Mouse (Mus musculus) gastrocnemius, postnatal 36 days (tissue): Measurements from ENCODE around the gene Ubr1. TPM values are rescaled to one million over a fixed set of nuclear protein-coding genes. Genes with fewer than 3 reads are reported as not detected.

Experiments
- DNase-seq, 2 experiments: peaks; one replicate each; pipeline ENCODE4 v3.0.0; 2022
- intact Hi-C: fragments of 180-260 bp; cut with DNase I; formaldehyde crosslinking; loops from one replicate; pipeline ENCODE4 v1.15.1; 2025
- microRNA-seq, 2 experiments: library from miRNA; unstranded; fragments of <30 nt; microRNA quantifications; one replicate each; pipeline ENCODE4 v1.2.0; 2021
- total RNA-seq, 2 experiments: library from RNA; stranded (reverse); gene quantifications; 2 replicates each; pipeline ENCODE4 v1.2.3; 2021

Gene Ubr1
- total RNA-seq, 2 experiments from 2014 or later, result 20.1 to 26.0 TPM

GRCm38 (mm10) chr2:120866561-120866960, 104.0 kb downstream of the Ubr1 start:
- DNase-seq, result no peak
- intact Hi-C loops, result loop anchor here (10.0 kb wide), 2 partner anchors 132 to 382 kb away; no protein-coding TSS in a partner anchor

GRCm38 (mm10) chr2:120863389-120863788, 107.1 kb downstream of the Ubr1 start:
- intact Hi-C loops, result loop anchor here (10.0 kb wide), 2 partner anchors 129 to 379 kb away; no protein-coding TSS in a partner anchor
- no peak for DNase-seq

- intact Hi-C loops, result loop anchor here (1.0 to 10.0 kb wide), 3 partner anchors 30 to 376 kb away; no protein-coding TSS in a partner anchor
- no peak for DNase-seq
These were observed 109.8 kb downstream of the Ubr1 start for GRCm38 (mm10) chr2:120860699-120861098.

- intact Hi-C loops, result no loop called here
- no peak for DNase-seq
These were observed 112.4 kb downstream of the Ubr1 start for GRCm38 (mm10) chr2:120858131-120858530.

GRCm38 (mm10) chr2:120853151-120853550, 117.4 kb downstream of the Ubr1 start:
- intact Hi-C loops, result no loop called here
- no peak for DNase-seq

GRCm38 (mm10) chr2:120852626-120853025, 117.9 kb downstream of the Ubr1 start:
- DNase-seq, result no peak
- intact Hi-C loops, result no loop called here

- intact Hi-C loops, result no loop called here
- peak; percentile 96 to 98 for DNase-seq
These were observed 120.0 kb downstream of the Ubr1 start, which contains the start of gene Ttbk2 for GRCm38 (mm10) chr2:120850424-120851082. Ttbk2 (minus strand) TSS chr2:120850604.

- intact Hi-C loops, result no loop called here
- DNase-seq, result peak in 1 of 2 experiments; percentile 24
These were observed 120.8 kb downstream of the Ubr1 start, which contains the start of gene Cdan1 for GRCm38 (mm10) chr2:120849449-120850423. Cdan1 (minus strand) TSS chr2:120850128.

GRCm38 (mm10) chr2:120845280-120845679, 125.2 kb downstream of the Ubr1 start:
- DNase-seq, result no peak
- intact Hi-C loops, result no loop called here

- intact Hi-C loops, result no loop called here
- DNase-seq, result no peak
These were observed 126.5 kb downstream of the Ubr1 start for GRCm38 (mm10) chr2:120843990-120844389.

- no peak for DNase-seq
- intact Hi-C loops, result no loop called here
These were observed 129.3 kb downstream of the Ubr1 start for GRCm38 (mm10) chr2:120841211-120841610.

- intact Hi-C loops, result no loop called here
These were observed 135.3 kb downstream of the Ubr1 start for GRCm38 (mm10) chr2:120835167-120835566.

GRCm38 (mm10) chr2:120826936-120827638, 143.4 kb downstream of the Ubr1 start:
- no peak for DNase-seq
- intact Hi-C loops, result no loop called here

More at GRCm38 (mm10) chr2:120835167-120835566, 135.3 kb downstream of the Ubr1 start:
- no peak for DNase-seq

Small RNA genes within 50 kb of the gene (microRNA-seq; reads per million reads assigned to microRNA genes)
- 0 reads per million in 2 experiments for gene Gm44325

Other genes starting within 250 kb of the Ubr1 start
- gene Cdan1, start 120.6 kb downstream of the Ubr1 start, total RNA-seq, result 1 to 10 TPM; 5.3 to 5.6 TPM
- gene Ttbk2, start 120.1 kb downstream of the Ubr1 start, total RNA-seq, result 1 to 10 TPM; 6.7 to 6.9 TPM
- 1 to 10 TPM; 2.4 to 4.1 TPM for gene Tmem62, start 6.3 kb upstream of the Ubr1 start, total RNA-seq
- 10 to 100 TPM; 16.5 to 19.3 TPM for gene Ccndbp1, start 37.7 kb upstream of the Ubr1 start, total RNA-seq
- gene Epb42, start 66.4 kb upstream of the Ubr1 start, total RNA-seq, result not detected
- gene Tgm5, start 115.1 kb upstream of the Ubr1 start, total RNA-seq, result not detected
- gene Tgm7, start 139.1 kb upstream of the Ubr1 start, total RNA-seq, result not detected
- gene Adal, start 169.7 kb upstream of the Ubr1 start, total RNA-seq, result 10 to 100 TPM; 14.7 to 15.0 TPM
- gene Lcmt2, start 169.9 kb upstream of the Ubr1 start, total RNA-seq, result 1 to 10 TPM; 2.7 to 4.1 TPM
- gene Tubgcp4, start 199.9 kb upstream of the Ubr1 start, total RNA-seq, result 10 to 100 TPM; 10.2 to 11.5 TPM
- 1 to 10 TPM; 3.6 to 4.6 TPM for gene Zscan29, start 200.4 kb upstream of the Ubr1 start, total RNA-seq